ENCODE assay signal across 24 mouse cellular contexts in genomic region chr6:125082801-125083386, GRCm38 (mm10). TPM values are rescaled to one million over a fixed set of nuclear protein-coding genes. Genes with fewer than 3 reads are reported as not detected.
"Had no signal": no experiment of that assay in that cellular context is flagged by ENCODE, and none has a peak within 500 bp of the region (broad histone marks: within the 10 kb centered on the region; RNA-seq: fewer than 3 reads in every experiment).

No protein-coding gene starts in this region.

- ATAC-seq: inflammation-experienced regulatory T-cells, adult 6 months; intestine, postnatal 0 days had no signal

- H3K4me2 ChIP-seq: heart, embryonic 12.5 days; hindbrain, embryonic 14.5 days had no signal

- H3K27ac ChIP-seq: heart, adult 2 months; hindbrain, embryonic 12.5 days; hindbrain, embryonic 14.5 days; intestine, embryonic 15.5 days; left cerebral cortex, adult 2 months; limb, embryonic 12.5 days; liver, embryonic 12.5 days; liver, embryonic 14.5 days had no signal

- H3K9me3 ChIP-seq: heart, embryonic 10.5 days; heart, embryonic 12.5 days; hindbrain, embryonic 10.5 days; hindbrain, embryonic 12.5 days; intestine, embryonic 15.5 days; limb, embryonic 10.5 days; limb, embryonic 12.5 days; liver, embryonic 12.5 days had no signal

- H3K4me3 ChIP-seq: heart, adult 2 months; heart, embryonic 12.5 days; hindbrain, embryonic 12.5 days; intestine, embryonic 15.5 days; left cerebral cortex, adult 2 months; liver, embryonic 12.5 days had no signal

- DNase-seq: gastrocnemius, postnatal 36 days; heart, adult 2 months; heart, postnatal 4 days; kidney, adult 18-20 months; kidney, adult 8-10 months; kidney, postnatal 10 days; kidney, postnatal 25 days; kidney, postnatal 4 days had no signal

- H3K27me3 ChIP-seq: heart, embryonic 12.5 days; hindbrain, embryonic 12.5 days; intestine, embryonic 15.5 days had no signal

- H3K9ac ChIP-seq: heart, embryonic 12.5 days; hindbrain, embryonic 14.5 days; intestine, embryonic 15.5 days; liver, embryonic 12.5 days; liver, embryonic 14.5 days had no signal

- H3K36me3 ChIP-seq: heart, embryonic 10.5 days; heart, embryonic 12.5 days; hindbrain, embryonic 10.5 days; hindbrain, embryonic 12.5 days; intestine, embryonic 15.5 days; limb, embryonic 10.5 days; limb, embryonic 12.5 days; liver, embryonic 12.5 days had no signal

RNA-seq across cellular contexts. Expression of gene Lpar5, which starts 15.2 kb away (rescaled TPM):
- total RNA-seq: gastrocnemius, adult 18-20 months; gastrocnemius, postnatal 36 days; heart, postnatal 25 days; heart, postnatal 4 days had no signal
- polyA plus RNA-seq: heart, embryonic 14.5 days had no signal
